Mouse (Mus musculus): ENCODE data around the gene Ttll7. TPM values are rescaled to one million over a fixed set of nuclear protein-coding genes. Genes with fewer than 3 reads are reported as not detected.

The Ttll7 gene
- polyA plus RNA-seq, 1 experiment from 2014 or later, result 2.7 TPM

DNA sequence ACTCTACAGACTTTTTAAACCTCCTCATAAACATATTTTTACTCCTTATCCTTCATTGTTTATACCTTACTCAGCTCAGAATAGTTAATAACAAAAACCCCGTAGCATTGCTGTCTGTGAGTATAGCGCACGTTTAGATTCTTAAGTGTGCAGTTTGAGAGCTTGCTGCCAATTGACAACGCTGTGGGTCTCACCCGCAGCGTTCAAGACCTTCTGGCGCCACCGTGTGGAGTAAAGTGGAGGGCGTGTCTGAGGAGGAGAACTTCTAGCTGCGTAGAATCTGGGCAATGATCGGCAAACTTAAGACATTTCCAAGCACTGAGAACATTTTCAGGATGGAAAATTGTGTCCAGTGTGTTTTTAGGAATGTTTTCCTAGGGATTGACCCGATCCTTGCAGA lies 62.6 kb downstream of the Ttll7 start:
- Histone ChIP-seq H3K4me2 (ENCODE audit: low read length) (no peak overlapping the region), H3K27me3 (ENCODE audit: control insufficient read depth, insufficient read depth, low read length) (no peaks in the 10 kb centered on the region), H3K36me3 (ENCODE audit: control insufficient read depth, insufficient read depth, low read length) (no peaks in the 10 kb centered on the region), H3K9ac (ENCODE audit: low read length) (no peak overlapping the region), H3K27ac (replicated peaks in 1 of 2; ENCODE audit: control insufficient read depth in 1 of 2, insufficient read depth in 1 of 2, low read depth in 2 of 2, low read length in 2 of 2) (no peak overlapping the region), H3K9me3 (ENCODE audit: control insufficient read depth, low read length) (no peaks in the 10 kb centered on the region), H3K4me3 (ENCODE audit: control insufficient read depth in 1 of 2, insufficient read depth in 1 of 2, low read depth in 1 of 2, low read length in 2 of 2) (no peak overlapping the region), H3K4me1 (ENCODE audit: control insufficient read depth in 2 of 2, insufficient read depth in 2 of 2, low read length in 2 of 2) (no peaks in the 10 kb centered on the region)
- ATAC-seq (ENCODE audit: insufficient number of reproducible peaks, insufficient read depth, low FRiP score, low read depth), result no peak
- 12% methylated on average over 12 of the region's 12 CpGs for WGBS

DNA sequence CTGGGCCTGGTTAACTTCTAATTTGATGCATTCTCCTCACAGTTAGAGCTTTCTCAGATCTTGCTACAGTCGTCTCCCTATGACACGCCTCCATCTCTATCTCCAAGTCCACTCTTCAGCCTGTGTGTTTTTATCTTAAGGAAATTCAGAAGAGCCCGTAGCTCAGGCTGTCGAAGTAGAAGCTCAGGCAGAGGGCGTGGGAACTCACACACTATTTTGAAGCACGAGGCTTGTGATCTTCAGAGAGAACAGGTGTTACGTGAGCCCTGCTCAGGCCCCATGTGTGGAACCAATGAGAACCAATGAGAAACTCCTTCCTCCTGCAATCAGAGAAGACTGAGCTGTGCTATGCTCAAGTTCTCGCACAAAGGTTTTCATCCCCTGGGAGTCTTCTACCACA lies 65.7 kb downstream of the Ttll7 start:
- Histone ChIP-seq H3K4me2 (ENCODE audit: low read length) (no peak overlapping the region), H3K27me3 (ENCODE audit: control insufficient read depth, insufficient read depth, low read length) (no peaks in the 10 kb centered on the region), H3K36me3 (ENCODE audit: control insufficient read depth, insufficient read depth, low read length) (no peaks in the 10 kb centered on the region), H3K9me3 (ENCODE audit: control insufficient read depth, low read length) (no peaks in the 10 kb centered on the region), H3K27ac (replicated peaks in 1 of 2; ENCODE audit: control insufficient read depth in 1 of 2, insufficient read depth in 1 of 2, low read depth in 2 of 2, low read length in 2 of 2) (no peak overlapping the region), H3K9ac (ENCODE audit: low read length) (no peak overlapping the region), H3K4me1 (ENCODE audit: control insufficient read depth in 2 of 2, insufficient read depth in 2 of 2, low read length in 2 of 2) (no peaks in the 10 kb centered on the region), H3K4me3 (ENCODE audit: control insufficient read depth in 1 of 2, insufficient read depth in 1 of 2, low read depth in 1 of 2, low read length in 2 of 2) (no peak overlapping the region)
- 52% methylated on average over 8 of the region's 8 CpGs for WGBS
- no peak for ATAC-seq (ENCODE audit: insufficient number of reproducible peaks, insufficient read depth, low FRiP score, low read depth)

- no peak overlapping the region for H3K4me3 ChIP-seq (ENCODE audit: control insufficient read depth in 1 of 2, insufficient read depth in 1 of 2, low read depth in 1 of 2, low read length in 2 of 2)
- 74% methylated on average over 11 of the region's 11 CpGs for WGBS
- H3K4me1 ChIP-seq (ENCODE audit: control insufficient read depth in 2 of 2, insufficient read depth in 2 of 2, low read length in 2 of 2), result no peaks in the 10 kb centered on the region
- no peaks in the 10 kb centered on the region for H3K27me3 ChIP-seq (ENCODE audit: control insufficient read depth, insufficient read depth, low read length)
- ATAC-seq (ENCODE audit: insufficient number of reproducible peaks, insufficient read depth, low FRiP score, low read depth), result no peak
- H3K9me3 ChIP-seq (ENCODE audit: control insufficient read depth, low read length), result no peaks in the 10 kb centered on the region
- no peaks in the 10 kb centered on the region for H3K36me3 ChIP-seq (ENCODE audit: control insufficient read depth, insufficient read depth, low read length)
- H3K27ac ChIP-seq (replicated peaks in 1 of 2; ENCODE audit: control insufficient read depth in 1 of 2, insufficient read depth in 1 of 2, low read depth in 2 of 2, low read length in 2 of 2), result no peak overlapping the region
- H3K4me2 ChIP-seq (ENCODE audit: low read length), result no peak overlapping the region
- no peak overlapping the region for H3K9ac ChIP-seq (ENCODE audit: low read length)
Measured at GRCm38 (mm10) chr3:146918323-146918722, 66.2 kb downstream of the Ttll7 start.

- Histone ChIP-seq H3K4me1 (ENCODE audit: control insufficient read depth in 2 of 2, insufficient read depth in 2 of 2, low read length in 2 of 2) (no peaks in the 10 kb centered on the region), H3K36me3 (ENCODE audit: control insufficient read depth, insufficient read depth, low read length) (no peaks in the 10 kb centered on the region), H3K9me3 (ENCODE audit: control insufficient read depth, low read length) (no peaks in the 10 kb centered on the region), H3K27me3 (ENCODE audit: control insufficient read depth, insufficient read depth, low read length) (no peaks in the 10 kb centered on the region), H3K27ac (replicated peaks in 1 of 2; ENCODE audit: control insufficient read depth in 1 of 2, insufficient read depth in 1 of 2, low read depth in 2 of 2, low read length in 2 of 2) (no peak overlapping the region), H3K9ac (ENCODE audit: low read length) (no peak overlapping the region), H3K4me2 (ENCODE audit: low read length) (no peak overlapping the region), H3K4me3 (ENCODE audit: control insufficient read depth in 1 of 2, insufficient read depth in 1 of 2, low read depth in 1 of 2, low read length in 2 of 2) (no peak overlapping the region)
- 82% methylated on average over 6 of the region's 6 CpGs for WGBS
- ATAC-seq (ENCODE audit: insufficient number of reproducible peaks, insufficient read depth, low FRiP score, low read depth), result no peak
Measured at GRCm38 (mm10) chr3:146927311-146928015, 75.3 kb downstream of the Ttll7 start.

GRCm38 (mm10) chr3:146928141-146928540 lies 76.0 kb downstream of the Ttll7 start:
- Histone ChIP-seq H3K4me3 (ENCODE audit: control insufficient read depth in 1 of 2, insufficient read depth in 1 of 2, low read depth in 1 of 2, low read length in 2 of 2) (no peak overlapping the region), H3K4me2 (ENCODE audit: low read length) (no peak overlapping the region), H3K9ac (ENCODE audit: low read length) (no peak overlapping the region), H3K27me3 (ENCODE audit: control insufficient read depth, insufficient read depth, low read length) (no peaks in the 10 kb centered on the region), H3K9me3 (ENCODE audit: control insufficient read depth, low read length) (no peaks in the 10 kb centered on the region), H3K4me1 (ENCODE audit: control insufficient read depth in 2 of 2, insufficient read depth in 2 of 2, low read length in 2 of 2) (no peaks in the 10 kb centered on the region), H3K36me3 (ENCODE audit: control insufficient read depth, insufficient read depth, low read length) (no peaks in the 10 kb centered on the region), H3K27ac (replicated peaks in 1 of 2; ENCODE audit: control insufficient read depth in 1 of 2, insufficient read depth in 1 of 2, low read depth in 2 of 2, low read length in 2 of 2) (no peak overlapping the region)
- no peak for ATAC-seq (ENCODE audit: insufficient number of reproducible peaks, insufficient read depth, low FRiP score, low read depth)
- WGBS, result 86% methylated on average over 7 of the region's 7 CpGs

- Histone ChIP-seq H3K9ac (ENCODE audit: low read length) (no peak overlapping the region), H3K27me3 (ENCODE audit: control insufficient read depth, insufficient read depth, low read length) (no peaks in the 10 kb centered on the region), H3K36me3 (ENCODE audit: control insufficient read depth, insufficient read depth, low read length) (no peaks in the 10 kb centered on the region), H3K4me1 (ENCODE audit: control insufficient read depth in 2 of 2, insufficient read depth in 2 of 2, low read length in 2 of 2) (no peaks in the 10 kb centered on the region), H3K4me2 (ENCODE audit: low read length) (no peak overlapping the region), H3K4me3 (ENCODE audit: control insufficient read depth in 1 of 2, insufficient read depth in 1 of 2, low read depth in 1 of 2, low read length in 2 of 2) (no peak overlapping the region), H3K27ac (replicated peaks in 1 of 2; ENCODE audit: control insufficient read depth in 1 of 2, insufficient read depth in 1 of 2, low read depth in 2 of 2, low read length in 2 of 2) (no peak overlapping the region), H3K9me3 (ENCODE audit: control insufficient read depth, low read length) (no peaks in the 10 kb centered on the region)
- 77% methylated on average over 5 of the region's 5 CpGs for WGBS
- no peak for ATAC-seq (ENCODE audit: insufficient number of reproducible peaks, insufficient read depth, low FRiP score, low read depth)
Measured at GRCm38 (mm10) chr3:146929011-146929410, 76.8 kb downstream of the Ttll7 start.

- no peaks in the 10 kb centered on the region for H3K36me3 ChIP-seq (ENCODE audit: control insufficient read depth, insufficient read depth, low read length)
- H3K9ac ChIP-seq (ENCODE audit: low read length), result no peak overlapping the region
- H3K4me1 ChIP-seq (ENCODE audit: control insufficient read depth in 2 of 2, insufficient read depth in 2 of 2, low read length in 2 of 2), result no peaks in the 10 kb centered on the region
- no peak overlapping the region for H3K4me3 ChIP-seq (ENCODE audit: control insufficient read depth in 1 of 2, insufficient read depth in 1 of 2, low read depth in 1 of 2, low read length in 2 of 2)
- no peaks in the 10 kb centered on the region for H3K9me3 ChIP-seq (ENCODE audit: control insufficient read depth, low read length)
- H3K4me2 ChIP-seq (ENCODE audit: low read length), result no peak overlapping the region
- no peaks in the 10 kb centered on the region for H3K27me3 ChIP-seq (ENCODE audit: control insufficient read depth, insufficient read depth, low read length)
- H3K27ac ChIP-seq (replicated peaks in 1 of 2; ENCODE audit: control insufficient read depth in 1 of 2, insufficient read depth in 1 of 2, low read depth in 2 of 2, low read length in 2 of 2), result no peak overlapping the region
- ATAC-seq (ENCODE audit: insufficient number of reproducible peaks, insufficient read depth, low FRiP score, low read depth), result no peak
- WGBS, result 89% methylated on average over 9 of the region's 9 CpGs
Measured at GRCm38 (mm10) chr3:146931190-146931589, 79.0 kb downstream of the Ttll7 start.

GRCm38 (mm10) chr3:146932506-146932905 lies 80.3 kb downstream of the Ttll7 start:
- Histone ChIP-seq H3K4me1 (ENCODE audit: control insufficient read depth in 2 of 2, insufficient read depth in 2 of 2, low read length in 2 of 2) (no peaks in the 10 kb centered on the region), H3K27ac (replicated peaks in 1 of 2; ENCODE audit: control insufficient read depth in 1 of 2, insufficient read depth in 1 of 2, low read depth in 2 of 2, low read length in 2 of 2) (no peak overlapping the region), H3K27me3 (ENCODE audit: control insufficient read depth, insufficient read depth, low read length) (no peaks in the 10 kb centered on the region), H3K9ac (ENCODE audit: low read length) (no peak overlapping the region), H3K36me3 (ENCODE audit: control insufficient read depth, insufficient read depth, low read length) (no peaks in the 10 kb centered on the region), H3K9me3 (ENCODE audit: control insufficient read depth, low read length) (no peaks in the 10 kb centered on the region), H3K4me3 (ENCODE audit: control insufficient read depth in 1 of 2, insufficient read depth in 1 of 2, low read depth in 1 of 2, low read length in 2 of 2) (no peak overlapping the region), H3K4me2 (ENCODE audit: low read length) (no peak overlapping the region)
- 79% methylated on average over 5 of the region's 5 CpGs for whole genome bisulfite sequencing
- no peak for ATAC-seq (ENCODE audit: insufficient number of reproducible peaks, insufficient read depth, low FRiP score, low read depth)

Measured in heart, embryonic 14.5 days (tissue).